Mouse (Mus musculus): ENCODE results near the gene Glyctk. TPM values are rescaled to one million over a fixed set of nuclear protein-coding genes. Genes with fewer than 3 reads are reported as not detected.

Gene Glyctk
- 0.74 and 1.1 TPM in 2 replicates for polyA plus RNA-seq (2015; fragmentation: Nextera tagmentation; extraction: Ambion mirVana)

GRCm38 (mm10) chr9:106158037-106158491, at the start of gene Glyctk:
TSS of gene Glyctk (minus strand) at chr9:106158138.
- peaks cover 6% of the 10 kb centered on the region for H3K4me1 ChIP-seq (replicated peaks)
- ATAC-seq (replicated peaks; ENCODE audit: insufficient number of reproducible peaks, insufficient read depth, low FRiP score, low read depth): no peak
- H3K9me3 ChIP-seq (replicated peaks): no peaks in the 10 kb centered on the region
- H3K4me2 ChIP-seq: no peak within 1 kb of the TSS
- no peak within 1 kb of the TSS for H3K9ac ChIP-seq
- no peak within 1 kb of the TSS for H3K27ac ChIP-seq
- H3K36me3 ChIP-seq: no peaks in the 10 kb centered on the region
- no peak within 1 kb of the TSS for H3K4me3 ChIP-seq
- 75% methylated on average over 6 of the region's 6 CpGs for WGBS
- H3K27me3 ChIP-seq: peaks cover 5% of the 10 kb centered on the region; the same call in 1 of the 2 replicates

GRCm38 (mm10) chr9:106206515-106206914, 48.6 kb upstream of the Glyctk start:
- ATAC-seq (replicated peaks; ENCODE audit: insufficient number of reproducible peaks, insufficient read depth, low FRiP score, low read depth): no peak
- Histone ChIP-seq H3K4me3 (peak overlapping the region; percentile 23; the same call in 1 of the 2 replicates), H3K27me3 (no peaks in the 10 kb centered on the region), H3K4me2 (peak overlapping the region; percentile 20; the same call in 1 of the 2 replicates), H3K27ac (peak overlapping the region; percentile 47), H3K9ac (no peak overlapping the region), H3K9me3 (replicated peaks) (no peaks in the 10 kb centered on the region), H3K4me1 (replicated peaks) (peaks cover 45% of the 10 kb centered on the region), H3K36me3 (peaks cover 3% of the 10 kb centered on the region; the same call in 1 of the 2 replicates)
- WGBS: 41% methylated on average over 2 of the region's 2 CpGs

- no peak overlapping the region for H3K4me2 ChIP-seq
- 69% methylated on average over 7 of the region's 7 CpGs for WGBS
- peak overlapping the region; percentile 47 for H3K27ac ChIP-seq
- H3K9me3 ChIP-seq (replicated peaks): no peaks in the 10 kb centered on the region
- no peaks in the 10 kb centered on the region for H3K27me3 ChIP-seq
- peaks cover 3% of the 10 kb centered on the region; the same call in 1 of the 2 replicates for H3K36me3 ChIP-seq
- H3K4me1 ChIP-seq (replicated peaks): peaks cover 40% of the 10 kb centered on the region
- ATAC-seq (replicated peaks; ENCODE audit: insufficient number of reproducible peaks, insufficient read depth, low FRiP score, low read depth): no peak
- no peak overlapping the region for H3K4me3 ChIP-seq
- H3K9ac ChIP-seq: no peak overlapping the region
These were observed 47.9 kb upstream of the Glyctk start for GRCm38 (mm10) chr9:106205713-106206290.

- H3K36me3 ChIP-seq: 0 out of 2 replicates have a peak, but pooled peaks cover 3% of the 10 kb centered on the region
- H3K27me3 ChIP-seq: no peaks in the 10 kb centered on the region
- H3K9ac ChIP-seq: peak overlapping the region; percentile 83; the same call in 1 of the 2 replicates
- H3K4me1 ChIP-seq (replicated peaks): peaks cover 46% of the 10 kb centered on the region
- peak overlapping the region; percentile 87 for H3K4me3 ChIP-seq
- no peak for ATAC-seq (replicated peaks; ENCODE audit: insufficient number of reproducible peaks, insufficient read depth, low FRiP score, low read depth)
- H3K4me2 ChIP-seq: peak overlapping the region; percentile 87
- WGBS: 59% methylated on average over 7 of the region's 7 CpGs
- H3K9me3 ChIP-seq (replicated peaks): no peaks in the 10 kb centered on the region
- peak overlapping the region; percentile 85; the same call in 1 of the 2 replicates for H3K27ac ChIP-seq
These were observed 46.3 kb upstream of the Glyctk start for GRCm38 (mm10) chr9:106203990-106204851.

- peak within 1 kb of the TSS; percentile 85 for H3K27ac ChIP-seq
- WGBS: 1% methylated on average over 61 of the region's 61 CpGs
- H3K4me2 ChIP-seq: peak within 1 kb of the TSS; percentile 87
- peak within 1 kb of the TSS; percentile 87 for H3K4me3 ChIP-seq
- 0 out of 2 replicates have a peak, but pooled peaks cover under 1% of the 10 kb centered on the region for H3K36me3 ChIP-seq
- no peaks in the 10 kb centered on the region for H3K9me3 ChIP-seq (replicated peaks)
- peak within 1 kb of the TSS; percentile 83 for H3K9ac ChIP-seq
- H3K27me3 ChIP-seq: no peaks in the 10 kb centered on the region
- peaks cover 54% of the 10 kb centered on the region for H3K4me1 ChIP-seq (replicated peaks)
- ATAC-seq (replicated peaks; ENCODE audit: insufficient number of reproducible peaks, insufficient read depth, low FRiP score, low read depth): peak; percentile 87
These were observed 45.1 kb upstream of the Glyctk start, which contains the start of gene Twf2 for GRCm38 (mm10) chr9:106202819-106203636. TSS of gene Twf2 (plus strand) at chr9:106203108.

- Histone ChIP-seq H3K27ac (0 out of 2 replicates have a peak overlapping the region, but pooled peaks have one; percentile 85), H3K9me3 (replicated peaks) (no peaks in the 10 kb centered on the region), H3K36me3 (no peaks in the 10 kb centered on the region), H3K4me2 (peak overlapping the region; percentile 87; the same call in 1 of the 2 replicates), H3K4me1 (replicated peaks) (peaks cover 56% of the 10 kb centered on the region), H3K27me3 (no peaks in the 10 kb centered on the region), H3K4me3 (no peak overlapping the region), H3K9ac (no peak overlapping the region)
- WGBS: 76% methylated on average over 3 of the region's 3 CpGs
- no peak for ATAC-seq (replicated peaks; ENCODE audit: insufficient number of reproducible peaks, insufficient read depth, low FRiP score, low read depth)
These were observed 44.0 kb upstream of the Glyctk start for GRCm38 (mm10) chr9:106201895-106202294.

GRCm38 (mm10) chr9:106199535-106200272, 41.8 kb upstream of the Glyctk start, which contains the start of gene Ppm1m:
TSS of gene Ppm1m (minus strand) at chr9:106199746.
- 45% methylated on average over 18 of the region's 18 CpGs for WGBS
- H3K4me1 ChIP-seq (replicated peaks): peaks cover 39% of the 10 kb centered on the region
- no peaks in the 10 kb centered on the region for H3K27me3 ChIP-seq
- H3K4me3 ChIP-seq: peak within 1 kb of the TSS; percentile 80
- ATAC-seq (replicated peaks; ENCODE audit: insufficient number of reproducible peaks, insufficient read depth, low FRiP score, low read depth): no peak
- peak within 1 kb of the TSS; percentile 60 for H3K27ac ChIP-seq
- peak within 1 kb of the TSS; percentile 80 for H3K9ac ChIP-seq
- H3K36me3 ChIP-seq: 0 out of 2 replicates have a peak, but pooled peaks cover 11% of the 10 kb centered on the region
- peak within 1 kb of the TSS; percentile 80 for H3K4me2 ChIP-seq
- H3K9me3 ChIP-seq (replicated peaks): no peaks in the 10 kb centered on the region

- peak; percentile 58 for ATAC-seq (replicated peaks; ENCODE audit: insufficient number of reproducible peaks, insufficient read depth, low FRiP score, low read depth)
- Histone ChIP-seq H3K4me2 (peak overlapping the region; percentile 80), H3K9me3 (replicated peaks) (no peaks in the 10 kb centered on the region), H3K9ac (peak overlapping the region; percentile 80), H3K4me3 (peak overlapping the region; percentile 80), H3K36me3 (0 out of 2 replicates have a peak, but pooled peaks cover 11% of the 10 kb centered on the region), H3K27me3 (no peaks in the 10 kb centered on the region), H3K4me1 (replicated peaks) (peaks cover 32% of the 10 kb centered on the region), H3K27ac (peak overlapping the region; percentile 60)
- under 1% methylated on average over 29 of the region's 51 CpGs for WGBS
These were observed 41.1 kb upstream of the Glyctk start for GRCm38 (mm10) chr9:106198962-106199458.

- peak overlapping the region; percentile 80; the same call in 1 of the 2 replicates for H3K4me3 ChIP-seq
- 90% methylated on average over 9 of the region's 9 CpGs for WGBS
- H3K9ac ChIP-seq: 0 out of 2 replicates have a peak overlapping the region, but pooled peaks have one; percentile 80
These were observed 39.8 kb upstream of the Glyctk start for GRCm38 (mm10) chr9:106197732-106198131.

More at GRCm38 (mm10) chr9:106197732-106198131, 39.8 kb upstream of the Glyctk start:
- Histone ChIP-seq H3K36me3 (peaks cover 15% of the 10 kb centered on the region; the same call in 1 of the 2 replicates), H3K4me2 (no peak overlapping the region; the same call in 1 of the 2 replicates), H3K27ac (no peak overlapping the region), H3K9me3 (replicated peaks) (no peaks in the 10 kb centered on the region), H3K27me3 (no peaks in the 10 kb centered on the region), H3K4me1 (replicated peaks) (peaks cover 23% of the 10 kb centered on the region)
- ATAC-seq (replicated peaks; ENCODE audit: insufficient number of reproducible peaks, insufficient read depth, low FRiP score, low read depth): no peak
